Mouse (Mus musculus): ENCODE results near the gene Slit2. TPM values are rescaled to one million over a fixed set of nuclear protein-coding genes. Genes with fewer than 3 reads are reported as not detected.

Slit2 gene
- polyA plus RNA-seq, 1 experiment from 2014 or later = 50.5 TPM

GRCm38 (mm10) chr5:47984584-47985197 is 1.8 kb downstream of the Slit2 start:
- H3K4me1 ChIP-seq (ENCODE audit: control insufficient read depth, insufficient read depth, low read length) = 0 out of 2 replicates have a peak, but pooled peaks cover 11% of the 10 kb centered on the region
- H3K27me3 ChIP-seq (ENCODE audit: control insufficient read depth, insufficient read depth, low read length) = no peaks in the 10 kb centered on the region; the same call in 1 of the 2 replicates
- peak overlapping the region; percentile 91 for H3K4me2 ChIP-seq (replicated peaks; ENCODE audit: low read depth, low read length)
- H3K36me3 ChIP-seq (ENCODE audit: control insufficient read depth, insufficient read depth, low read length) = peaks cover 5% of the 10 kb centered on the region; the same call in 1 of the 2 replicates
- 2% methylated on average over 23 of the region's 23 CpGs for WGBS
- no peak overlapping the region for H3K27ac ChIP-seq (ENCODE audit: low read depth, low read length)
- H3K9ac ChIP-seq (ENCODE audit: low read depth, low read length) = peak overlapping the region; percentile 70
- no peaks in the 10 kb centered on the region for H3K9me3 ChIP-seq (ENCODE audit: control insufficient read depth, low read length)
- ATAC-seq (ENCODE audit: low FRiP score, low TSS enrichment) = peak; percentile 8; the same call in 1 of the 2 replicates
- H3K4me3 ChIP-seq (ENCODE audit: low read length) = peak overlapping the region; percentile 74

GRCm38 (mm10) chr5:47985198-47985631 is 2.3 kb downstream of the Slit2 start:
- Histone ChIP-seq H3K4me3 (ENCODE audit: low read length) (peak overlapping the region; percentile 74), H3K36me3 (ENCODE audit: control insufficient read depth, insufficient read depth, low read length) (peaks cover 5% of the 10 kb centered on the region; the same call in 1 of the 2 replicates), H3K9me3 (ENCODE audit: control insufficient read depth, low read length) (no peaks in the 10 kb centered on the region), H3K27ac (ENCODE audit: low read depth, low read length) (no peak overlapping the region), H3K9ac (ENCODE audit: low read depth, low read length) (peak overlapping the region; percentile 70), H3K27me3 (ENCODE audit: control insufficient read depth, insufficient read depth, low read length) (no peaks in the 10 kb centered on the region; the same call in 1 of the 2 replicates), H3K4me1 (ENCODE audit: control insufficient read depth, insufficient read depth, low read length) (0 out of 2 replicates have a peak, but pooled peaks cover 11% of the 10 kb centered on the region), H3K4me2 (replicated peaks; ENCODE audit: low read depth, low read length) (peak overlapping the region; percentile 91)
- peak; percentile 14; the same call in 1 of the 2 replicates for ATAC-seq (ENCODE audit: low FRiP score, low TSS enrichment)
- WGBS = under 1% methylated on average over 13 of the region's 13 CpGs

GRCm38 (mm10) chr5:47985901-47986670 is 3.1 kb downstream of the Slit2 start:
- peak overlapping the region; percentile 30; the same call in 1 of the 2 replicates for H3K27ac ChIP-seq (ENCODE audit: low read depth, low read length)
- peak overlapping the region; percentile 91 for H3K4me2 ChIP-seq (replicated peaks; ENCODE audit: low read depth, low read length)
- 0 out of 2 replicates have a peak, but pooled peaks cover 11% of the 10 kb centered on the region for H3K4me1 ChIP-seq (ENCODE audit: control insufficient read depth, insufficient read depth, low read length)
- WGBS = under 1% methylated on average over 48 of the region's 48 CpGs
- no peaks in the 10 kb centered on the region; the same call in 1 of the 2 replicates for H3K27me3 ChIP-seq (ENCODE audit: control insufficient read depth, insufficient read depth, low read length)
- ATAC-seq (ENCODE audit: low FRiP score, low TSS enrichment) = peak; percentile 26; the same call in 1 of the 2 replicates
- peak overlapping the region; percentile 74 for H3K4me3 ChIP-seq (ENCODE audit: low read length)
- H3K9ac ChIP-seq (ENCODE audit: low read depth, low read length) = peak overlapping the region; percentile 70
- H3K36me3 ChIP-seq (ENCODE audit: control insufficient read depth, insufficient read depth, low read length) = peaks cover 7% of the 10 kb centered on the region; the same call in 1 of the 2 replicates
- no peaks in the 10 kb centered on the region for H3K9me3 ChIP-seq (ENCODE audit: control insufficient read depth, low read length)

- Histone ChIP-seq H3K4me3 (ENCODE audit: low read length) (no peak overlapping the region), H3K9me3 (ENCODE audit: control insufficient read depth, low read length) (no peaks in the 10 kb centered on the region), H3K27ac (ENCODE audit: low read depth, low read length) (no peak overlapping the region), H3K9ac (ENCODE audit: low read depth, low read length) (no peak overlapping the region), H3K4me1 (ENCODE audit: control insufficient read depth, insufficient read depth, low read length) (0 out of 2 replicates have a peak, but pooled peaks cover 9% of the 10 kb centered on the region), H3K36me3 (ENCODE audit: control insufficient read depth, insufficient read depth, low read length) (peaks cover 21% of the 10 kb centered on the region; the same call in 1 of the 2 replicates), H3K27me3 (ENCODE audit: control insufficient read depth, insufficient read depth, low read length) (no peaks in the 10 kb centered on the region; the same call in 1 of the 2 replicates), H3K4me2 (replicated peaks; ENCODE audit: low read depth, low read length) (no peak overlapping the region)
- 69% methylated on average over 4 of the region's 4 CpGs for WGBS
- no peak for ATAC-seq (ENCODE audit: low FRiP score, low TSS enrichment)
These were observed 8.0 kb downstream of the Slit2 start for GRCm38 (mm10) chr5:47990926-47991325.

GRCm38 (mm10) chr5:48003708-48004415 is 20.9 kb downstream of the Slit2 start:
- 22% methylated on average over 12 of the region's 12 CpGs for whole genome bisulfite sequencing
- no peak overlapping the region for H3K4me3 ChIP-seq (ENCODE audit: low read length)
- peaks cover 6% of the 10 kb centered on the region for H3K4me1 ChIP-seq (ENCODE audit: control insufficient read depth, insufficient read depth, low read length)
- no peaks in the 10 kb centered on the region for H3K27me3 ChIP-seq (ENCODE audit: control insufficient read depth, insufficient read depth, low read length)
- no peak overlapping the region for H3K27ac ChIP-seq (ENCODE audit: low read depth, low read length)
- ATAC-seq (ENCODE audit: low FRiP score, low TSS enrichment) = peak; percentile 75
- H3K9me3 ChIP-seq (ENCODE audit: control insufficient read depth, low read length) = no peaks in the 10 kb centered on the region
- H3K36me3 ChIP-seq (ENCODE audit: control insufficient read depth, insufficient read depth, low read length) = peaks cover 9% of the 10 kb centered on the region; the same call in 1 of the 2 replicates
- H3K4me2 ChIP-seq (replicated peaks; ENCODE audit: low read depth, low read length) = no peak overlapping the region; the same call in 1 of the 2 replicates
- no peak overlapping the region for H3K9ac ChIP-seq (ENCODE audit: low read depth, low read length)

- Histone ChIP-seq H3K4me1 (ENCODE audit: control insufficient read depth, insufficient read depth, low read length) (peaks cover 6% of the 10 kb centered on the region), H3K9ac (ENCODE audit: low read depth, low read length) (no peak overlapping the region), H3K9me3 (ENCODE audit: control insufficient read depth, low read length) (no peaks in the 10 kb centered on the region), H3K4me3 (ENCODE audit: low read length) (no peak overlapping the region), H3K27ac (ENCODE audit: low read depth, low read length) (no peak overlapping the region), H3K4me2 (replicated peaks; ENCODE audit: low read depth, low read length) (no peak overlapping the region), H3K27me3 (ENCODE audit: control insufficient read depth, insufficient read depth, low read length) (no peaks in the 10 kb centered on the region), H3K36me3 (ENCODE audit: control insufficient read depth, insufficient read depth, low read length) (peaks cover 2% of the 10 kb centered on the region; the same call in 1 of the 2 replicates)
- 51% methylated on average over 9 of the region's 9 CpGs for WGBS
- ATAC-seq (ENCODE audit: low FRiP score, low TSS enrichment) = no peak
These were observed 22.6 kb downstream of the Slit2 start for GRCm38 (mm10) chr5:48005533-48005932.

GRCm38 (mm10) chr5:48006059-48006458 is 23.1 kb downstream of the Slit2 start:
- no peak overlapping the region for H3K27ac ChIP-seq (ENCODE audit: low read depth, low read length)
- no peak overlapping the region for H3K9ac ChIP-seq (ENCODE audit: low read depth, low read length)
- no peak overlapping the region for H3K4me3 ChIP-seq (ENCODE audit: low read length)
- H3K36me3 ChIP-seq (ENCODE audit: control insufficient read depth, insufficient read depth, low read length) = no peaks in the 10 kb centered on the region; the same call in 1 of the 2 replicates
- ATAC-seq (ENCODE audit: low FRiP score, low TSS enrichment) = 0 out of 2 replicates have a peak, but pooled peaks have one; percentile 55
- H3K4me2 ChIP-seq (replicated peaks; ENCODE audit: low read depth, low read length) = no peak overlapping the region
- peaks cover 6% of the 10 kb centered on the region for H3K4me1 ChIP-seq (ENCODE audit: control insufficient read depth, insufficient read depth, low read length)
- H3K9me3 ChIP-seq (ENCODE audit: control insufficient read depth, low read length) = no peaks in the 10 kb centered on the region
- no peaks in the 10 kb centered on the region for H3K27me3 ChIP-seq (ENCODE audit: control insufficient read depth, insufficient read depth, low read length)

GRCm38 (mm10) chr5:48023441-48023840 is 40.5 kb downstream of the Slit2 start:
- WGBS = 88% methylated on average over 4 of the region's 4 CpGs
- no peak overlapping the region for H3K4me2 ChIP-seq (replicated peaks; ENCODE audit: low read depth, low read length)
- ATAC-seq (ENCODE audit: low FRiP score, low TSS enrichment) = no peak

More at GRCm38 (mm10) chr5:48023441-48023840, 40.5 kb downstream of the Slit2 start:
- Histone ChIP-seq H3K27ac (ENCODE audit: low read depth, low read length) (no peak overlapping the region), H3K27me3 (ENCODE audit: control insufficient read depth, insufficient read depth, low read length) (no peaks in the 10 kb centered on the region), H3K9me3 (ENCODE audit: control insufficient read depth, low read length) (no peaks in the 10 kb centered on the region), H3K4me3 (ENCODE audit: low read length) (no peak overlapping the region), H3K36me3 (ENCODE audit: control insufficient read depth, insufficient read depth, low read length) (no peaks in the 10 kb centered on the region), H3K9ac (ENCODE audit: low read depth, low read length) (no peak overlapping the region), H3K4me1 (ENCODE audit: control insufficient read depth, insufficient read depth, low read length) (no peaks in the 10 kb centered on the region)
